Mouse (Mus musculus): Measurements from ENCODE around the gene Nol7.

GRCm38 (mm10) chr13:43374205-43374604 lies 24.0 kb upstream of the Nol7 start:
- TF ChIP-seq ZNF384 (IDR thresholded peaks at IDR 0.05; ENCODE audit: low read depth, low read length) (no peak), CHD2 (IDR thresholded peaks at IDR 0.05; ENCODE audit: low read depth, low read length) (no peak), MAFK (IDR thresholded peaks at IDR 0.05; ENCODE audit: insufficient read depth, low read depth, low read length) (no peak), HCFC1 (IDR thresholded peaks at IDR 0.05; ENCODE audit: borderline replicate concordance, insufficient read depth, low read length) (no peak), ZC3H11A (IDR thresholded peaks at IDR 0.05; ENCODE audit: borderline replicate concordance, low read depth, low read length) (no peak)
